Mouse (Mus musculus) adrenal gland (tissue): ENCODE data around the gene Kif6.

Experiments used
- intact Hi-C: fragments of 180-260 bp; cut with DNase I; formaldehyde crosslinking; loops from one replicate; pipeline ENCODE4 v1.15.1; 2025

Gene Kif6

GRCm38 (mm10) chr17:49889629-49890028 is 274.7 kb downstream of the Kif6 start:
- intact Hi-C loops, result no loop called here

GRCm38 (mm10) chr17:49890861-49891260 is 275.9 kb downstream of the Kif6 start:
- intact Hi-C loops, result no loop called here

GRCm38 (mm10) chr17:49892390-49892789 is 277.5 kb downstream of the Kif6 start:
- intact Hi-C loops, result no loop called here

- intact Hi-C loops, result no loop called here
Observed at GRCm38 (mm10) chr17:49894471-49894870, 279.5 kb downstream of the Kif6 start.

GRCm38 (mm10) chr17:49898849-49899331 is 284.0 kb downstream of the Kif6 start:
- intact Hi-C loops, result loop anchor here (2.0 kb wide), 1 partner anchor 430 kb away; no protein-coding TSS in a partner anchor

GRCm38 (mm10) chr17:49902613-49903012 is 287.7 kb downstream of the Kif6 start:
- intact Hi-C loops, result no loop called here

GRCm38 (mm10) chr17:49923429-49923828 is 308.5 kb downstream of the Kif6 start:
- intact Hi-C loops, result no loop called here

- intact Hi-C loops, result no loop called here
Observed at GRCm38 (mm10) chr17:49927611-49928010, 312.7 kb downstream of the Kif6 start.

- intact Hi-C loops, result no loop called here
Observed at GRCm38 (mm10) chr17:49933806-49934205, 318.9 kb downstream of the Kif6 start.

GRCm38 (mm10) chr17:49934586-49934985 is 319.6 kb downstream of the Kif6 start:
- intact Hi-C loops, result no loop called here

- intact Hi-C loops, result loop anchor here (1.0 kb wide), 1 partner anchor 304 kb away; no protein-coding TSS in a partner anchor
Observed at GRCm38 (mm10) chr17:49935602-49936205, 320.8 kb downstream of the Kif6 start.

- intact Hi-C loops, result no loop called here
Observed at GRCm38 (mm10) chr17:49936214-49936613, 321.3 kb downstream of the Kif6 start.

GRCm38 (mm10) chr17:49939146-49939545 is 324.2 kb downstream of the Kif6 start:
- intact Hi-C loops, result no loop called here

- intact Hi-C loops, result no loop called here
Observed at GRCm38 (mm10) chr17:49942674-49943073, 327.7 kb downstream of the Kif6 start.

GRCm38 (mm10) chr17:49951491-49951855 is 336.5 kb downstream of the Kif6 start:
- intact Hi-C loops, result loop anchor here (5.0 kb wide), 1 partner anchor 286 kb away; no protein-coding TSS in a partner anchor

- intact Hi-C loops, result loop anchor here (5.0 kb wide), 1 partner anchor 285 kb away; no protein-coding TSS in a partner anchor
Observed at GRCm38 (mm10) chr17:49951856-49952607, 337.1 kb downstream of the Kif6 start.

- intact Hi-C loops, result no loop called here
Observed at GRCm38 (mm10) chr17:49959021-49959420, 344.1 kb downstream of the Kif6 start.
